Mouse (Mus musculus): ENCODE results near the gene Slc13a2. TPM values are rescaled to one million over a fixed set of nuclear protein-coding genes. Genes with fewer than 3 reads are reported as not detected.

The Slc13a2 gene
- total RNA-seq, 1 experiment: 0.13 TPM

- in situ Hi-C loops (cut with MboI; ENCODE audit: low sequenced_read_pairs in 2 of 2, unreplicated experiment in 2 of 2): no loop called here
- Histone ChIP-seq H3K4me3 (ENCODE audit: insufficient read depth in 1 of 2, low read depth in 1 of 2, low read length in 2 of 2, poor library complexity in 1 of 2, severe bottlenecking in 1 of 2) (no peak overlapping the region), H3K9ac (ENCODE audit: insufficient read depth, low read depth, low read length, poor library complexity, severe bottlenecking) (no peak overlapping the region), H3K36me3 (ENCODE audit: control insufficient read depth, insufficient read depth, low read length, poor library complexity, severe bottlenecking) (no peaks in the 10 kb centered on the region), H3K27ac (ENCODE audit: insufficient read depth, low read depth, low read length, poor library complexity, severe bottlenecking) (no peak overlapping the region), H3K9me3 (ENCODE audit: control insufficient read depth, insufficient read depth, low read depth, low read length) (no peaks in the 10 kb centered on the region), H3K4me1 (ENCODE audit: control insufficient read depth in 2 of 2, insufficient read depth in 2 of 2, low read length in 2 of 2, poor library complexity in 1 of 2) (peaks cover 10 to 16% of the 10 kb centered on the region in 2 experiments)
- no peak for TF ChIP-seq CHD2 (IDR thresholded peaks at IDR 0.05; ENCODE audit: low read depth, low read length)
- no peak for TF ChIP-seq ZNF384 (IDR thresholded peaks at IDR 0.05; ENCODE audit: low read depth, low read length)
- no peak for TF ChIP-seq HCFC1 (IDR thresholded peaks at IDR 0.05; ENCODE audit: borderline replicate concordance, insufficient read depth, low read length)
- TF ChIP-seq MAFK (IDR thresholded peaks at IDR 0.05; ENCODE audit: insufficient read depth, low read depth, low read length): no peak
- TF ChIP-seq ZC3H11A (IDR thresholded peaks at IDR 0.05; ENCODE audit: borderline replicate concordance, low read depth, low read length): no peak
- DNase-seq (ENCODE audit: low read depth, low spot score): no peak
Measured at GRCm38 (mm10) chr11:78427655-78428054, 5.6 kb upstream of the Slc13a2 start.

- in situ Hi-C loops (cut with MboI; ENCODE audit: low sequenced_read_pairs in 2 of 2, unreplicated experiment in 2 of 2): no loop called here
- Histone ChIP-seq H3K9me3 (ENCODE audit: control insufficient read depth, insufficient read depth, low read depth, low read length) (no peaks in the 10 kb centered on the region), H3K27ac (ENCODE audit: insufficient read depth, low read depth, low read length, poor library complexity, severe bottlenecking) (no peak overlapping the region), H3K9ac (ENCODE audit: insufficient read depth, low read depth, low read length, poor library complexity, severe bottlenecking) (no peak overlapping the region), H3K4me3 (ENCODE audit: insufficient read depth in 1 of 2, low read depth in 1 of 2, low read length in 2 of 2, poor library complexity in 1 of 2, severe bottlenecking in 1 of 2) (no peak overlapping the region), H3K36me3 (ENCODE audit: control insufficient read depth, insufficient read depth, low read length, poor library complexity, severe bottlenecking) (no peaks in the 10 kb centered on the region), H3K4me1 (ENCODE audit: control insufficient read depth in 2 of 2, insufficient read depth in 2 of 2, low read length in 2 of 2, poor library complexity in 1 of 2) (peaks cover 13 to 25% of the 10 kb centered on the region in 2 experiments)
- TF ChIP-seq MAFK (IDR thresholded peaks at IDR 0.05; ENCODE audit: insufficient read depth, low read depth, low read length): no peak
- TF ChIP-seq ZNF384 (IDR thresholded peaks at IDR 0.05; ENCODE audit: low read depth, low read length): no peak
- no peak for TF ChIP-seq HCFC1 (IDR thresholded peaks at IDR 0.05; ENCODE audit: borderline replicate concordance, insufficient read depth, low read length)
- TF ChIP-seq CHD2 (IDR thresholded peaks at IDR 0.05; ENCODE audit: low read depth, low read length): no peak
- TF ChIP-seq ZC3H11A (IDR thresholded peaks at IDR 0.05; ENCODE audit: borderline replicate concordance, low read depth, low read length): no peak
- DNase-seq (ENCODE audit: low read depth, low spot score): no peak
Measured at GRCm38 (mm10) chr11:78425572-78425971, 3.6 kb upstream of the Slc13a2 start.

- DNase-seq (ENCODE audit: low read depth, low spot score): no peak
- in situ Hi-C loops (cut with MboI; ENCODE audit: low sequenced_read_pairs in 2 of 2, unreplicated experiment in 2 of 2): no loop called here
- no peak for TF ChIP-seq ZNF384 (IDR thresholded peaks at IDR 0.05; ENCODE audit: low read depth, low read length)
- TF ChIP-seq HCFC1 (IDR thresholded peaks at IDR 0.05; ENCODE audit: borderline replicate concordance, insufficient read depth, low read length): no peak
- no peak for TF ChIP-seq MAFK (IDR thresholded peaks at IDR 0.05; ENCODE audit: insufficient read depth, low read depth, low read length)
- TF ChIP-seq ZC3H11A (IDR thresholded peaks at IDR 0.05; ENCODE audit: borderline replicate concordance, low read depth, low read length): no peak
- TF ChIP-seq CHD2 (IDR thresholded peaks at IDR 0.05; ENCODE audit: low read depth, low read length): no peak
- no peaks in the 10 kb centered on the region for H3K9me3 ChIP-seq (ENCODE audit: control insufficient read depth, insufficient read depth, low read depth, low read length)
- H3K4me3 ChIP-seq (ENCODE audit: insufficient read depth in 1 of 2, low read depth in 1 of 2, low read length in 2 of 2, poor library complexity in 1 of 2, severe bottlenecking in 1 of 2): no peak overlapping the region
- H3K4me1 ChIP-seq (ENCODE audit: control insufficient read depth in 2 of 2, insufficient read depth in 2 of 2, low read length in 2 of 2, poor library complexity in 1 of 2): peaks cover 12 to 29% of the 10 kb centered on the region in 2 experiments
- no peaks in the 10 kb centered on the region for H3K36me3 ChIP-seq (ENCODE audit: control insufficient read depth, insufficient read depth, low read length, poor library complexity, severe bottlenecking)
- no peak overlapping the region for H3K9ac ChIP-seq (ENCODE audit: insufficient read depth, low read depth, low read length, poor library complexity, severe bottlenecking)
- no peak overlapping the region for H3K27ac ChIP-seq (ENCODE audit: insufficient read depth, low read depth, low read length, poor library complexity, severe bottlenecking)
Measured at GRCm38 (mm10) chr11:78424352-78424751, 2.3 kb upstream of the Slc13a2 start.

GRCm38 (mm10) chr11:78421201-78422009, 612 bp downstream of the Slc13a2 start:
- no peak for DNase-seq (ENCODE audit: low read depth, low spot score)
- Histone ChIP-seq H3K36me3 (ENCODE audit: control insufficient read depth, insufficient read depth, low read length, poor library complexity, severe bottlenecking) (no peaks in the 10 kb centered on the region), H3K4me1 (ENCODE audit: control insufficient read depth in 2 of 2, insufficient read depth in 2 of 2, low read length in 2 of 2, poor library complexity in 1 of 2) (peaks cover 7 to 23% of the 10 kb centered on the region in 2 experiments), H3K9me3 (ENCODE audit: control insufficient read depth, insufficient read depth, low read depth, low read length) (no peaks in the 10 kb centered on the region), H3K27ac (ENCODE audit: insufficient read depth, low read depth, low read length, poor library complexity, severe bottlenecking) (peak overlapping the region; percentile 10; the same call in 1 of the 2 replicates), H3K9ac (ENCODE audit: insufficient read depth, low read depth, low read length, poor library complexity, severe bottlenecking) (no peak overlapping the region), H3K4me3 (ENCODE audit: insufficient read depth in 1 of 2, low read depth in 1 of 2, low read length in 2 of 2, poor library complexity in 1 of 2, severe bottlenecking in 1 of 2) (no peak overlapping the region)
- in situ Hi-C loops (cut with MboI; ENCODE audit: low sequenced_read_pairs in 2 of 2, unreplicated experiment in 2 of 2): no loop called here
- TF ChIP-seq HCFC1 (IDR thresholded peaks at IDR 0.05; ENCODE audit: borderline replicate concordance, insufficient read depth, low read length) (no peak), CHD2 (IDR thresholded peaks at IDR 0.05; ENCODE audit: low read depth, low read length) (no peak), MAFK (IDR thresholded peaks at IDR 0.05; ENCODE audit: insufficient read depth, low read depth, low read length) (no peak), ZNF384 (IDR thresholded peaks at IDR 0.05; ENCODE audit: low read depth, low read length) (no peak), ZC3H11A (IDR thresholded peaks at IDR 0.05; ENCODE audit: borderline replicate concordance, low read depth, low read length) (no peak)
